8 mouse cellular contexts compared by ENCODE assay signal in genomic region chr3:39814814-39815213, GRCm38 (mm10).
A peak's percentile ranks its signal among the peaks of the same experiment; 100 is the strongest.
DNase-seq lines count a peak whose midpoint lies in the region; TF ChIP-seq lines count a peak whose summit lies in the region.
"Had no signal": no experiment of that assay in that cellular context is flagged by ENCODE, and none has a peak within 500 bp of the region (broad histone marks: within the 10 kb centered on the region; RNA-seq: fewer than 3 reads in every experiment).

No protein-coding gene starts in this region.

- no peak overlapping the region for H3K4me3 ChIP-seq in CH12.LX (replicated peaks in 1 of 3; ENCODE audit: low read depth in 2 of 3, low read length in 2 of 3, poor library complexity in 1 of 3)
- H3K4me3 ChIP-seq: stomach, embryonic 15.5 days had no signal

- peak; percentile 48 for DNase-seq in A20 (ENCODE audit: low read depth, low spot score)
- DNase-seq in CH12.LX (ENCODE audit: extremely low read depth), result peak; percentile 55
- peak; percentile 5 for DNase-seq in cerebellum, adult 9-10 months
- peak; percentile 28 to 38 for DNase-seq in frontal cortex, postnatal 14 days (ENCODE audit: low spot score in 2 of 2)
- peak; percentile 45 to 88 for DNase-seq in layer of hippocampus, adult 18-20 months (ENCODE audit: low spot score in 2 of 2)
- DNase-seq in lung, postnatal 10 days, result peak; percentile 69
- DNase-seq in right cerebral cortex, postnatal 36 days (ENCODE audit: low spot score in 2 of 2), result peak; percentile 23 to 58

- in situ Hi-C loops in CH12.LX (cut with MboI; ENCODE audit: low pct_ligation_motif_present, low pct_unique_long_range_greater_than_20kb, low sequenced_read_pairs), result loop anchor here (25.0 kb wide), 1 partner anchor 928 kb away; the partner anchor contains the start of gene Fat4

- dilution Hi-C loops in CH12.LX (cut with MboI; ENCODE audit: extremely low pct_ligation_motif_present, extremely low pct_unique_long_range_greater_than_20kb, low sequenced_read_pairs), result no loop called here

- no peaks in the 10 kb centered on the region for H3K36me3 ChIP-seq in CH12.LX (replicated peaks in 1 of 2; ENCODE audit: control insufficient read depth in 1 of 2, insufficient read depth in 1 of 2, low read length in 1 of 2)
- H3K36me3 ChIP-seq: stomach, embryonic 15.5 days had no signal

- no peak for TF ChIP-seq POLR2A in CH12.LX (IDR thresholded peaks at IDR 0.05; ENCODE audit: low read depth, low read length)

- H3K9ac ChIP-seq in CH12.LX (ENCODE audit: insufficient read depth, low read depth), result no peak overlapping the region
- H3K9ac ChIP-seq: stomach, embryonic 15.5 days had no signal

- H3K27ac ChIP-seq in CH12.LX (ENCODE audit: insufficient read depth, low read depth), result no peak overlapping the region
- H3K27ac ChIP-seq: stomach, embryonic 15.5 days had no signal

- no peaks in the 10 kb centered on the region for H3K4me1 ChIP-seq in CH12.LX (ENCODE audit: control insufficient read depth in 1 of 2, insufficient read depth in 2 of 2)
- H3K4me1 ChIP-seq: stomach, embryonic 15.5 days had no signal

- TF ChIP-seq EP300 in CH12.LX (IDR thresholded peaks at IDR 0.05; ENCODE audit: low read length), result no peak

- H3K9me3 ChIP-seq in CH12.LX (replicated peaks; ENCODE audit: low read length), result no peaks in the 10 kb centered on the region
- H3K9me3 ChIP-seq: stomach, embryonic 15.5 days had no signal

- no peaks in the 10 kb centered on the region for H3K79me2 ChIP-seq in CH12.LX (replicated peaks; ENCODE audit: control insufficient read depth, extremely low read depth, insufficient read depth, poor library complexity, severe bottlenecking)

- TF ChIP-seq CTCF in CH12.LX (conservative IDR thresholded peaks at IDR 0.05 in 1 of 2, IDR thresholded peaks at IDR 0.05 in 1 of 2; ENCODE audit: low read depth in 2 of 2, low read length in 2 of 2), result peak; percentile 48 to 84

- H3K27me3 ChIP-seq in CH12.LX (replicated peaks), result no peaks in the 10 kb centered on the region
- H3K27me3 ChIP-seq: stomach, embryonic 15.5 days had no signal

- no peak overlapping the region for H3K4me2 ChIP-seq in CH12.LX (ENCODE audit: insufficient read depth, low read depth, poor library complexity, severe bottlenecking)
- H3K4me2 ChIP-seq: stomach, embryonic 15.5 days had no signal

- peak; percentile 85 for TF ChIP-seq RAD21 in CH12.LX (IDR thresholded peaks at IDR 0.05; ENCODE audit: low read depth, low read length)

TF ChIP-seq in CH12.LX, 34 proteins besides CTCF, POLR2A, EP300 and RAD21:
- no peak for TF ChIP-seq PAX5 (IDR thresholded peaks at IDR 0.05; ENCODE audit: low read length)
- peak; percentile 71 for TF ChIP-seq MAZ (IDR thresholded peaks at IDR 0.05; ENCODE audit: low read depth, low read length)
- no peak for TF ChIP-seq SIN3A (IDR thresholded peaks at IDR 0.05; ENCODE audit: low read length)
- TF ChIP-seq ZC3H11A (IDR thresholded peaks at IDR 0.05; ENCODE audit: low read depth, low read length), result peak; percentile 65; the same call in 1 of the 2 replicates
- no peak for TF ChIP-seq JUND (conservative IDR thresholded peaks at IDR 0.05; ENCODE audit: low read depth, low read length)
- 0 out of 2 replicates have a peak, but pooled peaks have one; percentile 21 for TF ChIP-seq IRF4 (IDR thresholded peaks at IDR 0.05; ENCODE audit: low read depth, low read length)
- TF ChIP-seq POLR2AphosphoS2 (IDR thresholded peaks at IDR 0.05; ENCODE audit: low read depth, low read length), result no peak
- TF ChIP-seq MYC (IDR thresholded peaks at IDR 0.05; ENCODE audit: low read depth, low read length), result 0 out of 2 replicates have a peak, but pooled peaks have one; percentile 30
- TF ChIP-seq SMC3 (IDR thresholded peaks at IDR 0.05; ENCODE audit: low read depth, low read length), result peak; percentile 81

Comparison
In these comparisons a context has a peak if more than half of its experiments do, and no peak if none do; other contexts are left out.
1. DNase-seq: peak in every context shown above with its lines; median percentile 69 in lung, postnatal 10 days; 66 in layer of hippocampus, adult 18-20 months; 55 in CH12.LX; 48 in A20; 40 in right cerebral cortex, postnatal 36 days; 33 in frontal cortex, postnatal 14 days; 5 in cerebellum, adult 9-10 months.